Comparison of ENCODE assay signal across 8 mouse cellular contexts in genomic region chr4:129188041-129188659, GRCm38 (mm10). TPM values are rescaled to one million over a fixed set of nuclear protein-coding genes. Genes with fewer than 3 reads are reported as not detected.
DNase-seq lines count a peak whose midpoint lies in the region; ATAC-seq lines count a peak whose summit lies in the region.

No protein-coding gene starts in this region.

- no peak overlapping the region; the same call in 1 of the 2 replicates for H3K27ac ChIP-seq in liver, embryonic 11.5 days (ENCODE audit: low read depth, low read length)
- peak overlapping the region; percentile 93; the same call in 1 of the 2 replicates for H3K27ac ChIP-seq in embryonic facial prominence, embryonic 12.5 days
- H3K27ac ChIP-seq in neural tube, embryonic 12.5 days, result no peak overlapping the region

- H3K9me3 ChIP-seq in liver, embryonic 11.5 days (ENCODE audit: control insufficient read depth, low read length), result no peaks in the 10 kb centered on the region
- H3K9me3 ChIP-seq in embryonic facial prominence, embryonic 12.5 days, result no peaks in the 10 kb centered on the region
- no peaks in the 10 kb centered on the region for H3K9me3 ChIP-seq in neural tube, embryonic 12.5 days

- H3K4me2 ChIP-seq in liver, embryonic 11.5 days, result peak overlapping the region; percentile 80
- H3K4me2 ChIP-seq in embryonic facial prominence, embryonic 12.5 days (replicated peaks), result peak overlapping the region; percentile 58
- H3K4me2 ChIP-seq in neural tube, embryonic 12.5 days (replicated peaks), result peak overlapping the region; percentile 88

- no peaks in the 10 kb centered on the region for H3K36me3 ChIP-seq in liver, embryonic 11.5 days (ENCODE audit: control insufficient read depth, insufficient read depth, low read length)
- peaks cover 5% of the 10 kb centered on the region; the same call in 1 of the 2 replicates for H3K36me3 ChIP-seq in embryonic facial prominence, embryonic 12.5 days
- H3K36me3 ChIP-seq in neural tube, embryonic 12.5 days, result peaks cover 10% of the 10 kb centered on the region; the same call in 1 of the 2 replicates

- peak overlapping the region; percentile 90 for H3K9ac ChIP-seq in liver, embryonic 11.5 days (ENCODE audit: low read depth, low read length)
- peak overlapping the region; percentile 89 for H3K9ac ChIP-seq in embryonic facial prominence, embryonic 12.5 days
- peak overlapping the region; percentile 87 for H3K9ac ChIP-seq in neural tube, embryonic 12.5 days

- peaks cover 21% of the 10 kb centered on the region for H3K4me1 ChIP-seq in liver, embryonic 11.5 days (replicated peaks; ENCODE audit: control insufficient read depth, insufficient read depth, low read length)
- H3K4me1 ChIP-seq in embryonic facial prominence, embryonic 12.5 days, result peaks cover 16% of the 10 kb centered on the region
- H3K4me1 ChIP-seq in neural tube, embryonic 12.5 days, result peaks cover 26% of the 10 kb centered on the region

- ATAC-seq in liver, embryonic 11.5 days (replicated peaks; ENCODE audit: low FRiP score), result no peak
- ATAC-seq in embryonic facial prominence, embryonic 12.5 days (ENCODE audit: insufficient number of reproducible peaks, insufficient read depth, low FRiP score, low TSS enrichment), result no peak
- ATAC-seq in neural tube, embryonic 12.5 days (ENCODE audit: low FRiP score, low read depth), result no peak
- no peak for ATAC-seq in cerebellum, adult (ENCODE audit: insufficient number of reproducible peaks, low FRiP score, low TSS enrichment)

- H3K27me3 ChIP-seq in liver, embryonic 11.5 days (replicated peaks; ENCODE audit: control insufficient read depth, insufficient read depth, low read length), result no peaks in the 10 kb centered on the region
- no peaks in the 10 kb centered on the region for H3K27me3 ChIP-seq in embryonic facial prominence, embryonic 12.5 days
- no peaks in the 10 kb centered on the region for H3K27me3 ChIP-seq in neural tube, embryonic 12.5 days (replicated peaks)

- H3K4me3 ChIP-seq in liver, embryonic 11.5 days (ENCODE audit: low read depth, low read length), result peak overlapping the region; percentile 96
- peak overlapping the region; percentile 89 for H3K4me3 ChIP-seq in embryonic facial prominence, embryonic 12.5 days
- H3K4me3 ChIP-seq in neural tube, embryonic 12.5 days, result peak overlapping the region; percentile 90

- no peak for DNase-seq in liver, embryonic 11.5 days (ENCODE audit: low spot score)
- DNase-seq in liver, result no peak
- peak; percentile 29 for DNase-seq in induced T-regulatory cell, adult 2 months (ENCODE audit: low read depth)
- no peak for DNase-seq in frontal cortex, postnatal 25 days (ENCODE audit: low spot score in 2 of 2)
- DNase-seq in layer of hippocampus, adult 9-10 months (ENCODE audit: low spot score), result no peak

- 44% methylated on average over 5 of the region's 5 CpGs for WGBS in liver, embryonic 11.5 days
- WGBS in embryonic facial prominence, embryonic 12.5 days, result 38% methylated on average over 5 of the region's 5 CpGs
- 42% methylated on average over 5 of the region's 5 CpGs for WGBS in neural tube, embryonic 12.5 days

RNA-seq across cellular contexts. Expression of gene S100pbp, which starts 1.4 kb away (rescaled TPM):
- 17.2 and 18.9 TPM in 2 replicates for polyA plus RNA-seq in liver, embryonic 11.5 days (2014; fragmentation: Nextera tagmentation; extraction: Ambion mirVana)
- 27.9 and 28.7 TPM in 2 replicates for polyA plus RNA-seq in embryonic facial prominence, embryonic 12.5 days (2016; fragmentation: Nextera tagmentation; extraction: Ambion mirVana)
- polyA plus RNA-seq in neural tube, embryonic 12.5 days (2016; fragmentation: Nextera tagmentation; extraction: Ambion mirVana), result 20.5 and 21.6 TPM in 2 replicates

RNA-seq across cellular contexts. Expression of gene Yars, which starts 1.4 kb away (rescaled TPM):
- polyA plus RNA-seq in liver, embryonic 11.5 days (2014; fragmentation: Nextera tagmentation; extraction: Ambion mirVana), result 129 TPM in 2 replicates
- 90.2 and 91.4 TPM in 2 replicates for polyA plus RNA-seq in embryonic facial prominence, embryonic 12.5 days (2016; fragmentation: Nextera tagmentation; extraction: Ambion mirVana)
- polyA plus RNA-seq in neural tube, embryonic 12.5 days (2016; fragmentation: Nextera tagmentation; extraction: Ambion mirVana), result 103 and 111 TPM in 2 replicates

RNA-seq across cellular contexts. Expression of gene Fndc5, which starts 51.4 kb away (rescaled TPM):
- polyA plus RNA-seq in liver, embryonic 11.5 days (2014; fragmentation: Nextera tagmentation; extraction: Ambion mirVana), result 1.8 and 2.0 TPM in 2 replicates
- polyA plus RNA-seq in embryonic facial prominence, embryonic 12.5 days (2016; fragmentation: Nextera tagmentation; extraction: Ambion mirVana), result 9.6 and 9.9 TPM in 2 replicates
- polyA plus RNA-seq in neural tube, embryonic 12.5 days (2016; fragmentation: Nextera tagmentation; extraction: Ambion mirVana), result 21.7 and 21.8 TPM in 2 replicates
